Mouse (Mus musculus) forebrain, embryonic 10.5 days (tissue): ENCODE results near the gene Foxn3. TPM values are rescaled to one million over a fixed set of nuclear protein-coding genes. Genes with fewer than 3 reads are reported as not detected.
A peak's percentile ranks its signal among the peaks of the same experiment; 100 is the strongest.

Source experiments
- DNase-seq: peaks from one replicate; pipeline ENCODE4 v3.0.0-alpha.2; 2017; ENCODE audit warnings: low spot score; ENCODE audit errors: extremely low spot score
- H3K27ac ChIP-seq: fragments of 300-500 bp; sonication (generic); 2 replicates; pipeline ENCODE4 v1.5.1; 2016; ENCODE audit warnings: mild to moderate bottlenecking
- H3K27me3 ChIP-seq: fragments of 300-500 bp; sonication (generic); 2 replicates; pipeline ENCODE4 v1.6.1; 2016; ENCODE audit warnings: mild to moderate bottlenecking; ENCODE audit not compliant: poor library complexity, severe bottlenecking
- H3K36me3 ChIP-seq: fragments of 300-500 bp; sonication (generic); replicated peaks from 2 replicates; pipeline ENCODE4 v1.6.1; 2016; ENCODE audit warnings: mild to moderate bottlenecking, moderate library complexity
- H3K4me1 ChIP-seq: fragments of 300-500 bp; sonication (generic); 2 replicates; pipeline ENCODE4 v1.6.1; 2016
- H3K4me3 ChIP-seq: fragments of 300-500 bp; sonication (generic); 2 replicates; pipeline ENCODE4 v1.5.1; 2016; ENCODE audit warnings: mild to moderate bottlenecking, moderate library complexity
- H3K9me3 ChIP-seq: fragments of 300-500 bp; sonication (generic); 2 replicates; pipeline ENCODE4 v1.6.1; 2016; ENCODE audit warnings: mild to moderate bottlenecking, moderate library complexity
- WGBS: fragments of 180-500 bp; shearing (Covaris S2); methylation state at CpG from one replicate; pipeline ENCODE4 v1.1.7; 2016; 5-methylcytosine and 5-hydroxymethylcytosine counted together
- polyA plus RNA-seq: library from polyadenylated mRNA; unstranded; fragments of >200 nt; fragmentation: Nextera tagmentation; extraction: Ambion mirVana; gene quantifications from 2 replicates; pipeline ENCODE4 v1.2.1, GENCODE M21; 2016

Gene Foxn3
- polyA plus RNA-seq, 1 experiment from 2014 or later = 47.3 TPM

DNA sequence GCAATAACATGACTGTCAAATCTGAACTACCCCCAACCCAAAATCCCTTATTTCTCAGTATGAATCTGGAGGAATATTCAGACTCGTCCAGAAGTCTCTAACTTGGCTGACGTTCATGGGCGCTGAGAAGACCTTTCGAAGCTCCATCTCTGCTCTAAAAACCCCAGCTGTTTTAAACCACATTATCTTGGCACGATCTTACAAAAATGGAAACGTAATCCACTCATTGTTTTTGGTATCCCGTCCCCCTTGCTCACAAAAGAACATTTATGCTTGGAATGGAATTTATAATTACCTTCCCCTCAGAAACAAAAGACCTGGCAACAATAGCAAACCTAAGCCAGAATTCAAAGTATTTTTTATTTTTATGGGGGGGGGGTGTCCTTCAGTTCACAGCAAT, 221.6 kb downstream of the Foxn3 start:
- no peak for DNase-seq
- H3K4me1 ChIP-seq = peaks cover 83% of the 10 kb centered on the region
- H3K27ac ChIP-seq = peak overlapping the region; percentile 46
- H3K4me3 ChIP-seq = no peak overlapping the region
- no peaks in the 10 kb centered on the region for H3K27me3 ChIP-seq
- WGBS = 30% methylated on average over 7 of the region's 7 CpGs
- no peaks in the 10 kb centered on the region for H3K9me3 ChIP-seq
- H3K36me3 ChIP-seq = peaks cover 24% of the 10 kb centered on the region

DNA sequence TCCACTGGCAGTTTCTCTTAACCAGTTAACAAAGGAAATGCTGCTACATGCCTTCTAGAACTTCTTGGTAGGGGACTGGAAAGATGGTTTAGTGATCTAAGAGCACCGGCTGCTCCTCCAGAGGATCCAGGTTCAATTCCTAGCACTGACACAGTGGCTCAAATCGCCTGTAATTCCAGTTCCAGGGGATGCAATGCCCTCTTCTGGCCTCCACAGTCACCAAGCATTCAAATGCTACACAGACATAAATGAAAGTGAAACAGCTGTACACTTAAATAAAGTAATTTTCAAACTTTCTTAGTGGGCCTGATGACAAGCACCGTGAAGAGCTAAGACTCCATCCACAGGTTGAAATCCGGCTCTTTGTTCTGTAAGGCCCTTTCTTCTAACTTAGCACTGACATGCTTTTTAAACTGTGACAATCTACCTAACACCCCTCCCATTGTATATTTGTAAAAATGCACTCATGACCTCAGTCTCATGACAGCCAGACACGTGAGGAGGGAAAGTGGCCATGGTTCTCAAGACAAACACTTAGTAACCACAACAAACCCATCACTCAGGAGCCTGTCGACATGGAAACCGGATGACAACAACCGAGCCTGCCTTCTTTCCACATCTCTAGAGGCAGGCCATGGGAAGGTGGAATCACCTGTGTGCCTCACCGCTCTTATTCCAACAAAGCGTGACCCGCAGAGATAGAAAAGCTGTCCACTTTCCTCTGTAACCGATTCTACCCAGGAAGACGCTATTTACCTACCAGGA, 222.8 kb downstream of the Foxn3 start:
- H3K4me1 ChIP-seq = peaks cover 87% of the 10 kb centered on the region
- H3K4me3 ChIP-seq = no peak overlapping the region
- H3K36me3 ChIP-seq = peaks cover 24% of the 10 kb centered on the region
- no peak for DNase-seq
- no peaks in the 10 kb centered on the region for H3K9me3 ChIP-seq
- WGBS = 84% methylated on average over 13 of the region's 13 CpGs
- H3K27me3 ChIP-seq = no peaks in the 10 kb centered on the region
- H3K27ac ChIP-seq = peak overlapping the region; percentile 72

DNA sequence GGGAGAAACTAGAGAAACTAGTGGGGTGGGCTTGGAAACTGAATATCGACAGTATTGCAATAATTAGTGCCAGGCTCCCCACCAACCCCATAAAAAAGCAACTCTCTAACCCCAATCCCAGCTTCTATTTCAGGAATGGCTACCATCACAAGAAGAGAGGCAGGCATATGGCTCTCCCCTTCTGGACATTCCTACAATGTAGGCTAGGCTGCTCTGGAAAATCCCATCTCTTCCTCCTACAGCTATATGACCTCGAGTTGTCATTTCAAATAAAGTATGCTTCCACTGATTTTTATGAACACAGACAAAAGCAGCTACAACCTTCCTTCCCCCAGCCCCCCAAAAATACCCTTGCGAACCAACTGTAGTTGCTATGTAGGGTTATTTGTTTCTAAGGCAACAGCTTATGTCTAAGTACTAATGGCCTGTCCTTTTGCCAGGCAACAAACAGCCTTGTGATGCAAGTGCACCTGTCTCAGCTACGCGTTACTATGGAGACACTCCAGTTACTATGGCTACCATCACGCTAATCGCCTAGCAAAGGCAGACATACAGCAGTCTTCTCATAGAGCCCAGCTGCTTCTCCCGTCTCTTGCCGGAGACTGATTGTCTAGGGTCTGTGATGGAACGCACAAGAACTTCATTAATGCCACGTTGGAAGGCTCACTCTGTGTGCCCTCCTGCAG, 223.6 kb downstream of the Foxn3 start:
- Histone ChIP-seq H3K9me3 (no peaks in the 10 kb centered on the region), H3K4me1 (peaks cover 83% of the 10 kb centered on the region), H3K36me3 (peaks cover 24% of the 10 kb centered on the region), H3K27me3 (no peaks in the 10 kb centered on the region), H3K27ac (peak overlapping the region; percentile 72), H3K4me3 (no peak overlapping the region)
- 72% methylated on average over 11 of the region's 11 CpGs for WGBS
- peak; percentile 72 for DNase-seq

DNA sequence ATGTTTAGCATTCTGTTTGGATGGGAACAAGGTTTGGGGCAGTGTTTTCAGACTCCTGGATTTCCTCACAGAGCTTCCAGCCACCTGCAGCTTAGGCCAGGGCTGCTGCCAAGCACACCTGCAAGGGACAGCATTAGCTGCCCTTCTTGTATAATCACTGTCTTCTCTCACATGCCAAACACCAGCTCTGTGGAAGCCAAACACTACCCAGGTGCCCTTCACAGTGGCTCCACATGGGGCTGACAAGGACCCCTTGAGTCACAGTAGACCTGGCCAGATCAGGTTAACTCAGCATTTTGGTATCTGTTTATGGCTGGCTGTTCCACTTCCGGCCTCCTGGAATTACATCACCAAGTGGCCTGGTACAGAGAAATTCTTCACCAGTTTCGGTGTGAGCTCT, 224.6 kb downstream of the Foxn3 start:
- Histone ChIP-seq H3K4me3 (no peak overlapping the region), H3K27me3 (no peaks in the 10 kb centered on the region), H3K36me3 (peaks cover 24% of the 10 kb centered on the region), H3K4me1 (peaks cover 83% of the 10 kb centered on the region), H3K9me3 (no peaks in the 10 kb centered on the region), H3K27ac (peak overlapping the region; percentile 72; the same call in 1 of the 2 replicates)
- no peak for DNase-seq
- WGBS = 93% methylated on average over 2 of the region's 2 CpGs

DNA sequence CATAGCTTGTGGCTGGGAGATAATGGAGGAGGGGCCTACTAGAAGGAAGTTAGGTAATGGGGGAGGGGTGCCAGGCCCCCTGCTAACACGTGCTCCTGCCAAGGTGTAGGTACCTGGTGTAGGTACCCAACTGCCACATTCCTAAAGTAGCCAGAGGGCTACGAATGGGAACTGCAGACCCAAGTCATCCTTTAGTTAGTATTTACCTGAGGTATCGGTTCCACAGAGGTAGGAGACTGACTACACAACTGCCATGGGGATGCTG, 226.3 kb downstream of the Foxn3 start:
- Histone ChIP-seq H3K27ac (peak overlapping the region; percentile 67; the same call in 1 of the 2 replicates), H3K4me1 (peaks cover 82% of the 10 kb centered on the region)

DNA sequence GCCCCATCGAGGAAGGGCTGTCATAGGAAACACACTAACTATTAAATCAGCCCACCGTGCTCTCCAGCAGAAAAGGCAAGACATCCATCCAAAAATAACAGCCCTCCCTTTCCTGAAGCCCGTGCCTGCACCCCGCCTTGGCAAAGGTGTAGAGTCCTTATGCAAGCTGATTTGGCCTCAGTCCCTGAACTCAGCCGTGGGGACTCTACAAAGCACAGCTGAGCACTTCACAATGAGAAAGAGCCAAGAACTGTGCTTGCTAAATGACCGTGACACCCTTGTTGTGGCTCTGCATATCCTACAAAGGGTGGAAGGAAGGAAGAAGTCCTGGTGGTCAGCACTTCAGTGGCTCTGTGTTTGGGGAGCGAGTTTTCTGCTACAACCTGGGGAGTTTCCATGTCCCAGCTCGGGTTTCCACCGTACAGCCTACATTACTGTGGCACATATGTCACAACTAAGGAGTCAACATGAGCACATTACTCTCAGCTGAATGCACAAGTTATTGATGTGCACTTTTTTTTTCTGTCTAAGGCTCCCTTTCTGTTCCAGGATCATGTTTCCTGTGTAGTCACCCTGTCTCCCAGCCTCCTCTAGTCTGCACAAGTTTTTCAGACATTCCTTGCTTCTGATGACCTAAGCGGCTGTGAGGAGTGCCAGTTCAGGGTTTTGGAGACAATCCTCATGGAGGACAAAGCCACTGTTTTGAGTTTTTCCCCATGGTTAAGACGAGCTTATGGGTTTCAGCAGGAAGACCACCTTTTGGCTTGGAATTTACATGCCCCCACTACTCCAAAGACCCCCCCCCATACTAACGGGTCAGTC, 226.8 kb downstream of the Foxn3 start:
- Histone ChIP-seq H3K27me3 (peaks cover 12% of the 10 kb centered on the region), H3K27ac (peak overlapping the region; percentile 67), H3K4me1 (peaks cover 82% of the 10 kb centered on the region), H3K4me3 (no peak overlapping the region), H3K9me3 (no peaks in the 10 kb centered on the region), H3K36me3 (peaks cover 38% of the 10 kb centered on the region)
- WGBS = 65% methylated on average over 12 of the region's 12 CpGs
- DNase-seq = no peak

More for the DNA sequence above, 226.3 kb downstream of the Foxn3 start:
- H3K9me3 ChIP-seq = no peaks in the 10 kb centered on the region
- peaks cover 37% of the 10 kb centered on the region for H3K36me3 ChIP-seq
- WGBS = 91% methylated on average over 3 of the region's 3 CpGs
- peaks cover 9% of the 10 kb centered on the region; the same call in 1 of the 2 replicates for H3K27me3 ChIP-seq
- H3K4me3 ChIP-seq = no peak overlapping the region
- no peak for DNase-seq

DNA sequence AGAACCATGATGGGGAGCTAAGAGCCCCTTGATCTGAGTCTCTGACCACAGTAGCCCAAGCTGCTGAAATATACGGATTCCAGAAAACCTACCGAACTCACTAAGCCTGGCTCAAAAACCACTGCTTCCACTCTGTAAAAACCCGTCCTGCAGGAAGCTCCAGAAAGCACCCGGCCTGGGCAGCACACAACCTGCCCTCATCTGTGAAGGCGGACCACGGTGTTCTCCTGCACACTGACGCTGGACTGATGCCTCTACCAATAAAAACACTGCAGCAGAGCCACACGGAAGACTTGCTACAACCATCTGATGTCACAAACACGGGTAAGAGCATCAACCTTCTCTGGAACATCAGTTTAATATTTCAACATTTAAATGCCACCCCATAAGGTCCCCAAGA, 227.8 kb downstream of the Foxn3 start:
- Histone ChIP-seq H3K4me3 (no peak overlapping the region), H3K27me3 (peaks cover 22% of the 10 kb centered on the region), H3K27ac (0 out of 2 replicates have a peak overlapping the region, but pooled peaks have one; percentile 20), H3K36me3 (peaks cover 36% of the 10 kb centered on the region), H3K4me1 (peaks cover 82% of the 10 kb centered on the region), H3K9me3 (no peaks in the 10 kb centered on the region)
- 89% methylated on average over 9 of the region's 9 CpGs for WGBS
- no peak for DNase-seq

DNA sequence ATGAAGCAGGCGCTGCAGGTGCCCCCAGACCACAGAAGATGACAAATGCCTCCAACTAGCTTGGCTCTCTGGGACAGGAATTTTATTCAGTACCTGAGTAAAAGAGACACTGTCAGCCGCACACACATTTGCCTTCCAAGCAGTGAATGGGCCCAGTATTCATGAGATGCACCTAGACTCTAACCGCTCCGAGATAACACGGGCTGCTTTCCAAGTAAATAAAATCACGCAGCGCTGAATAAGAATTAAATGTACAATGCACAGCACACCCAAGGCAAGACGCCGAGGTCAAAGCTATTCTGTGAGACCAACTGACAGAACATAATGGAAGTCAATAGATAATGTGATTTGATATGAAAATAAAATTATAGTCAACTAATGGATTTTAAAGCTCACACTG, 229.4 kb downstream of the Foxn3 start:
- 91% methylated on average over 9 of the region's 9 CpGs for WGBS
- Histone ChIP-seq H3K4me3 (no peak overlapping the region), H3K27me3 (peaks cover 26% of the 10 kb centered on the region), H3K36me3 (peaks cover 30% of the 10 kb centered on the region), H3K27ac (peak overlapping the region; percentile 26; the same call in 1 of the 2 replicates), H3K4me1 (peaks cover 82% of the 10 kb centered on the region), H3K9me3 (no peaks in the 10 kb centered on the region)
- DNase-seq = no peak

DNA sequence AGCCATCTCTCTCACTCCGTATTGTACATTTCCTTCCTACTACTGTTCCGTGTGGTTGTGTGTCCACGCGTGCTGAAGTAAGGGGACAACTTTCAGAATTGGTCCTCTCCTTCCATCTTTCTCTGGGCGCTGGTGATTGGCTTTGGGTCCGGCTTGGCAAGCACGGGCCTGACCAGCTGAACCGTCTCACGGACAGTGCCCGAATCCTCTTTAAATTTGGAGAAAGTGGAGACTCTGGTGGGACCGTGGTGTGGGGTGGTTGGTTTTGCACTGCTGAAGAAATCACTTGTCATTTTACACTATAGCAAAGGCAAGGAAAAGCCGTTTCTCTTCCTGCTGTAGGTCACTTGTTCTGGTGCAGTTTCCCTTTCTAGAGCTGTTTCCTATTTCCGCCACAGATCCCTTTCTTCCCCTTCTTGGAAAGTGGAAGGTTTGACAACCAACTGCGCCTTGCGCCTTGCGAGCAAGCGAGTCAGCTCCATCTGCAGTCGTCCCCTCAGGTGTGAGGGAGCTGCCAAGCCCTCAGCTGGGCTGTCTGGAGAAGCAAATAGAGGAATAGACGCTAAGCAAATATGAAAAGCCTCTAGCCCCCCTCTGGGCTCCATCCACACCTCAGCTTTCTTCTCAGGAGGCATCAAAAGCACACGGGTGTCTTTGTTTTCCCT, 229.9 kb downstream of the Foxn3 start:
- 88% methylated on average over 20 of the region's 20 CpGs for WGBS
- DNase-seq = no peak
- Histone ChIP-seq H3K4me3 (no peak overlapping the region), H3K27ac (peak overlapping the region; percentile 26; the same call in 1 of the 2 replicates), H3K4me1 (peaks cover 82% of the 10 kb centered on the region), H3K36me3 (peaks cover 26% of the 10 kb centered on the region), H3K27me3 (peaks cover 32% of the 10 kb centered on the region), H3K9me3 (no peaks in the 10 kb centered on the region)

- DNase-seq = no peak
- Histone ChIP-seq H3K36me3 (peaks cover 16% of the 10 kb centered on the region), H3K27me3 (peaks cover 42% of the 10 kb centered on the region), H3K4me1 (peaks cover 93% of the 10 kb centered on the region), H3K9me3 (no peaks in the 10 kb centered on the region), H3K27ac (peak overlapping the region; percentile 86), H3K4me3 (no peak overlapping the region)
- WGBS = 63% methylated on average over 16 of the region's 16 CpGs
Observed at GRCm38 (mm10) chr12:99332144-99332807, 231.1 kb downstream of the Foxn3 start.

GRCm38 (mm10) chr12:99331341-99331947, 231.9 kb downstream of the Foxn3 start:
- no peak overlapping the region for H3K4me3 ChIP-seq
- DNase-seq = no peak
- H3K4me1 ChIP-seq = peaks cover 92% of the 10 kb centered on the region
- H3K9me3 ChIP-seq = no peaks in the 10 kb centered on the region
- WGBS = 43% methylated on average over 8 of the region's 8 CpGs
- H3K36me3 ChIP-seq = peaks cover 16% of the 10 kb centered on the region
- H3K27ac ChIP-seq = peak overlapping the region; percentile 86
- peaks cover 42% of the 10 kb centered on the region for H3K27me3 ChIP-seq
